Mouse (Mus musculus) myocyte (in vitro differentiated cells): ENCODE measurements around the gene Dmac2.
"Not testable (repeated sequence)": the region's sequence is repeated elsewhere in the genome, so short reads cannot be mapped to it uniquely, and the experiment has no call there.

Experiments used
- CEBPB ChIP-seq: IDR thresholded peaks from 2 replicates; pipeline ENCODE4 v1.6.1; 2011; ENCODE audit warnings: mild to moderate bottlenecking, moderate library complexity; ENCODE audit not compliant: poor library complexity, insufficient read depth, severe bottlenecking
- E2F4 ChIP-seq: IDR thresholded peaks from one replicate; pipeline ENCODE4 v1.6.1; 2011; ENCODE audit warnings: mild to moderate bottlenecking, control low read depth, moderate library complexity; ENCODE audit not compliant: insufficient read depth
- MAX ChIP-seq: IDR thresholded peaks from one replicate; pipeline ENCODE4 v1.6.1; 2011; ENCODE audit warnings: low read depth, mild to moderate bottlenecking, control low read depth
- MYOD1 ChIP-seq, 3 experiments: IDR thresholded peaks; one replicate each; pipeline ENCODE4 v1.6.1; 2011; ENCODE audit warnings: control low read depth in 2 of 3, low read depth in 2 of 3, mild to moderate bottlenecking in 2 of 3, moderate library complexity in 1 of 3; ENCODE audit not compliant: insufficient read length in 2 of 3, control insufficient read depth in 1 of 3
- MYOG ChIP-seq, 3 experiments: IDR thresholded peaks; one replicate each; pipeline ENCODE4 v1.6.1; 2011; ENCODE audit warnings: control low read depth in 2 of 3, low read depth in 2 of 3, mild to moderate bottlenecking in 2 of 3; ENCODE audit not compliant: insufficient read length in 2 of 3, control insufficient read depth in 1 of 3, insufficient read depth in 1 of 3
- POLR2A ChIP-seq: IDR thresholded peaks from one replicate; pipeline ENCODE4 v1.6.1; 2011; ENCODE audit warnings: low read depth, mild to moderate bottlenecking, control low read depth, moderate library complexity; ENCODE audit not compliant: insufficient read length
- TCF12 ChIP-seq: IDR thresholded peaks from one replicate; pipeline ENCODE4 v1.6.1; 2011; ENCODE audit warnings: mild to moderate bottlenecking, control low read depth; ENCODE audit not compliant: poor library complexity, insufficient read depth, severe bottlenecking
- TCF3 ChIP-seq: IDR thresholded peaks from one replicate; pipeline ENCODE4 v1.6.1; 2011; ENCODE audit warnings: low read depth, control low read depth; ENCODE audit not compliant: insufficient read length
- USF1 ChIP-seq: IDR thresholded peaks from one replicate; pipeline ENCODE4 v1.6.1; 2011; ENCODE audit warnings: low read depth, mild to moderate bottlenecking, control low read depth, moderate library complexity

GRCm38 (mm10) chr7:25573806-25574205 lies 45.4 kb upstream of the Dmac2 start:
- TF ChIP-seq POLR2A; MAX; TCF12; USF1; E2F4; MYOD1 (IDR thresholded peaks at IDR 0.05; ENCODE audit: control insufficient read depth in 1 of 3, insufficient read length in 2 of 3, low read depth in 2 of 3); TCF3; MYOG (IDR thresholded peaks at IDR 0.05; ENCODE audit: control insufficient read depth in 1 of 3, insufficient read depth in 1 of 3, insufficient read length in 2 of 3, low read depth in 2 of 3); CEBPB: not testable (repeated sequence)
